Mouse (Mus musculus) kidney, postnatal 14 days (tissue): ENCODE data around the gene Stom.
A peak's percentile ranks its signal among the peaks of the same experiment; 100 is the strongest.

Source experiments
- DNase-seq: peaks from one replicate; pipeline ENCODE4 v3.0.0; 2022; ENCODE audit warnings: mixed read lengths

The Stom gene

GRCm38 (mm10) chr2:35270531-35270984 lies 66.2 kb downstream of the Stom start:
- peak; percentile 79 for DNase-seq

- DNase-seq, result peak; percentile 66
Measured at GRCm38 (mm10) chr2:35269716-35270260, 67.0 kb downstream of the Stom start.

DNA sequence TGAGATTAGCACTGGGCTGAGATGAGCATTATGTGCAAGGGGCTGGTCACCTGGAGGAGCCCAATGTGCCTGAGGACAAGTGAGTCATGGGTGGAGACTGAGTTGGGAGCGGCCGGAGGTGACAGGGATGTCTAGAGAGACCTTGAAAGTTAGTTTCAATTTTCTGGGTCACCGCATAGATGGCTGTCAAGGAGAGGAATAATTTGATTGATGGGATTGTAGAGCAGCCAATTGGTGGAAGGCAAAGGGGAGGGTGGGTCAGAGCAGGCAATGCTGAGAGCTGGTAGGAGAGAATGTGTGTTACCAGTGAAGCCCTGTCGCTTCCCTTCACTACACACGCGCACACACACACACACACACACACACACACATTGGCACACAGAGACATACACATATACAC lies 67.6 kb downstream of the Stom start:
- DNase-seq, result no peak

DNA sequence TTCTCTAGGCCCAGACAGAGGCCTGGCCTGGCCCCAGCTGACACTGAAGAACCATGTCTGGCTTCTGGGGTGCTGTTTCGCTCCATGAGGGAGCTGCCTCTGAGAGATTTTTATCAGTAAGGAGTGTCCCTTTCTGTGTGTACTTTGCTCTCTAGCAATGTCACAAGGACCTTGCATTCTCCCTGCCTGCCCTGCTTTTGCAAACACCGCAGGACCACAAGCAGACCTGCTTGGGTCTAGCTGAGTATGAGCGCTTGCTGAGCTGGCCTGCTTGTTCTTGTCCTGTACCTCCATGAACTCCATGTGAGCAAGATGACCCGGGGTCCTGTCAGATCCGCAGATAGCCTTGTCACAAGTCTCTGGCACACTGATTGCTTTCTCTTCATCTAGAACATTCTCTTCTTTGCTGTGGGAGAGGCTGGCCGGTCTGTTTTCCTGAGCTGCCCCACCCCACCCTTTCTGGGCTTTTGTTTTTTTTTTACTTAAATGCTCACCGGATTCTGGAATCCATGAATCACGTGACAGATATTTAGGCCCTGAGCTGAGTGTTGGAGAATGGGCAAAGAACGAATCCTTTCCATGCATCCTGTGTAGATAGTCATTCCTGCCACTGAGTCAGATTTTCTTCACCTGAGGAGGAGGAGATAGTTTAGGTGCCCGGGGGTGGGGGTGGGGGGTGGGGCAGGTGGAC lies 68.8 kb downstream of the Stom start:
- no peak for DNase-seq

DNA sequence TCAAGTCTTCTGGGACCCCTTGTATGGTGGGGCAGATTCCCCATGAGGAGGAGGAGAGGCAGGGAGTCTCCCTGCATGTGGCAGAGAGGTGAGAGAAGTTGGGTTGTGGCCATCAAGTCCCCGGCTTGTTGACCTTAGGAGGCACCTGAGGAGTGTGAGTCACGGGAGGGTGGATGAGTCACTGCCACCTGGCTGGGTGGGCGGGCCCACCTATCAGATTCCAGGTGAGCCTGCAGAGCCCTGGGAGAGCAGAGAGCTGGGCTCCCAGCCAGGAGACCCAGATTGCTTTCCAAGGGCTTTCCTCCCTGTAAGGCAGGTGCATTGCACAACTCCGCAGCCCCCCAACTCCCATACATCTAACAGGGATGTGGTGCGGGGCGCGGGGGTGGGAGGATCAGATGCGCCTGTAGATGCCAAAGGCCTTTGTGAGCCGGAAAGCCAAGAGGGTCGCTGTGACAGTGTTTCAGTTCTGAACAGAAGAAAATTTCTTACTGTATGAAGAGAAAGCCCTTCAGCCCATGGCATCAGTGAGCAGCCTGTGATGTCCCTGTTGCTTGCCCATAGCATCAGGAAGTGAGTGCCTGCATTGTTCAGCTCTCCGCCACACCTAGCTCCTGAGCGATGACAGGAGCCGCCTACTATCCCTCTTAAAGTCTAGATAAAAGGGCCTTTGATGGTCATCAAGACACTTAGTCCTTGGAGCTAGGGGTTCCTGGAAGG lies 69.5 kb downstream of the Stom start:
- DNase-seq, result peak; percentile 71

DNA sequence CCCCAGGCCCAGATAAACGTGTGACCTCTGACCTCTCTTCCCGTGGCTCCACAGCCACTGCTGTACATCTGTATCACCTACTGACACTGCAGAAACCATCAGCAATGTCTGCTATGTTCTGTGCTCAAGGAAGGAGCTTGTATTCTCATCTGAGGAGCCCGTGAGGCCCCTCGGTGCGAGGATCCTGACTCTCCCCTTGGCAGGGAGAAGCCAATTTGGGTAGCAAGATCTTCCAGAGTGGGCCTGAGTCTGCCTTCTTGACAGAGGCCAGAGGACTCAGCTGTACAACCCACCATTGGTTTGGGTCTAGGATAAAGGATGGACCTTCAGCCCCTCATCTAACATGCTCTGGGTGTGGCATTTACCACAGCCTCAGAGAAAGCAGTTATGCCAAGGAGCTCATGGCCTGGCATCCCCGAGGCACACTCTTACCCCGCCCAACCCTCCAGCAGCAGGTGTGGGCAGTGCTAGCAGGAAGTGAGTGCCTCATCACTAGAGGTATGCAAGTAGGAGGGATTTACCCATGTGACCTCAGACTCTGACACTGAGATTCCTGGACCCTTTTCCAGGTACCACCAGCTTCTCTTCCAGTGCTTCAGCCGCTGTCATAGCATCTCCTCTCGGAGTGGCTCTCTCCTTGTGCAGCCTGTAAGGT lies 70.4 kb downstream of the Stom start:
- DNase-seq, result no peak

DNA sequence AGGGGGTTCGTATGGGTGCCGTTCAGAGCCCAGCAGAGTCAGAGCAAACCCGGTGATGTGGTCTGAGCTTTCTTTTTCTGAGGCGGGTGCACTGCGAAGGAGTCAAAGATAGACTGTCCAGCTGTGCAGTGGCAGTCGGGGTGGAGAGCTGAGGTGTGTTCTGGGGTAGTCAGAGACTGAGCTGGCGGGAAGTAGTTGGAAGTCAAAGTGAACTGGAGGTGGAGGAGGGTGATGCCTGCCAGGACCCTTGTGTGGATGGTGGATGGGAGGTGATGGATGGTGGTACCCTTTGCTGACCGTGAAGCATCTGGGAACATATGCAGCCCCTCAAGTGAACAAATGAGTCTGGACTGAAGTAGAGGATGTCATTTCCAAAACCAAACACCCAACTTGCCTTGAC lies 71.0 kb downstream of the Stom start:
- DNase-seq, result no peak

DNA sequence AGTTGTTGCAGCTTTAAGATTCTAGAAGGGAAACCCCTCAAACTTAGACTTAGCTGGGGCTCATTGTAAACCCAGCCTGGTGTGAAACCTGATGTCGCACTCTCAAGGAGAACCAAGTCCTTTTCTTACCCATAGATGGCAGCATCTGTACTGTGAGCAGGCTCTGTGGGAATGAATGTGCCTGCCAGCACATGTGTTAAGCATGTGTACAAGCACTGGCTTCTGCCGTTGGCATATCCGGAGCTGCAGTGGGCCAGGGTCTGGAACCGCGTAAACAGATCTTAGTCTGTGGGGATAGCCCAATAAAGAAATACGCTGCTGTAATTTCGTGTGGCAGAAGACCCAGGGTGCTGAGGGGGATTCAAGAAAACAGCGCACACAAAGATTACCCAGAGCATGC lies 71.5 kb downstream of the Stom start:
- peak; percentile 69 for DNase-seq

GRCm38 (mm10) chr2:35264095-35264494 lies 72.7 kb downstream of the Stom start:
- DNase-seq, result no peak
